22 mouse cellular contexts compared by ENCODE assay signal in genomic region chr8:54667756-54668155, GRCm38 (mm10).
DNase-seq lines count a peak whose midpoint lies in the region; ATAC-seq lines count a peak whose summit lies in the region.
"Had no signal": no experiment of that assay in that cellular context is flagged by ENCODE, and none has a peak within 500 bp of the region (broad histone marks: within the 10 kb centered on the region; RNA-seq: fewer than 3 reads in every experiment).

No protein-coding gene starts in this region.

- H3K27me3 ChIP-seq in midbrain, embryonic 13.5 days = no peaks in the 10 kb centered on the region
- no peaks in the 10 kb centered on the region for H3K27me3 ChIP-seq in hindbrain, embryonic 16.5 days (replicated peaks; ENCODE audit: control insufficient read depth, insufficient read depth, low read length)
- H3K27me3 ChIP-seq: embryonic facial prominence, embryonic 13.5 days; heart, embryonic 13.5 days; hindbrain, embryonic 13.5 days; midbrain, embryonic 15.5 days had no signal

- H3K27ac ChIP-seq in midbrain, embryonic 13.5 days = no peak overlapping the region
- no peak overlapping the region for H3K27ac ChIP-seq in hindbrain, embryonic 16.5 days (ENCODE audit: low read depth, low read length)
- H3K27ac ChIP-seq: embryonic facial prominence, embryonic 13.5 days; heart, embryonic 13.5 days; hindbrain, embryonic 13.5 days; limb, embryonic 10.5 days; midbrain, embryonic 15.5 days had no signal

- no peak overlapping the region for H3K9ac ChIP-seq in midbrain, embryonic 13.5 days (replicated peaks)
- H3K9ac ChIP-seq in hindbrain, embryonic 16.5 days (ENCODE audit: low read depth, low read length) = no peak overlapping the region
- H3K9ac ChIP-seq: embryonic facial prominence, embryonic 13.5 days; heart, embryonic 13.5 days; hindbrain, embryonic 13.5 days; liver, postnatal 0 days; midbrain, embryonic 15.5 days had no signal

- no peaks in the 10 kb centered on the region for H3K4me1 ChIP-seq in midbrain, embryonic 13.5 days (replicated peaks)
- H3K4me1 ChIP-seq in hindbrain, embryonic 16.5 days (ENCODE audit: control insufficient read depth, insufficient read depth, low read depth, low read length) = no peaks in the 10 kb centered on the region
- H3K4me1 ChIP-seq: embryonic facial prominence, embryonic 13.5 days; heart, embryonic 13.5 days; hindbrain, embryonic 13.5 days; limb, embryonic 10.5 days; midbrain, embryonic 15.5 days had no signal

- H3K9me3 ChIP-seq in midbrain, embryonic 13.5 days = no peaks in the 10 kb centered on the region
- no peaks in the 10 kb centered on the region for H3K9me3 ChIP-seq in hindbrain, embryonic 16.5 days (ENCODE audit: control insufficient read depth, low read length)
- H3K9me3 ChIP-seq: embryonic facial prominence, embryonic 13.5 days; heart, embryonic 13.5 days; hindbrain, embryonic 13.5 days; limb, embryonic 10.5 days; midbrain, embryonic 15.5 days had no signal

- H3K4me3 ChIP-seq in midbrain, embryonic 13.5 days (replicated peaks) = no peak overlapping the region
- no peak overlapping the region for H3K4me3 ChIP-seq in hindbrain, embryonic 16.5 days (ENCODE audit: low read length)
- H3K4me3 ChIP-seq: embryonic facial prominence, embryonic 13.5 days; heart, embryonic 13.5 days; hindbrain, embryonic 13.5 days; limb, embryonic 10.5 days; midbrain, embryonic 15.5 days; myocyte had no signal

- no peak for ATAC-seq in midbrain, embryonic 13.5 days
- no peak for ATAC-seq in hindbrain, embryonic 16.5 days
- ATAC-seq: forebrain, embryonic 16.5 days; liver, postnatal 0 days; midbrain, embryonic 15.5 days had no signal

- peak; percentile 84 for DNase-seq in brain, adult 2 months (ENCODE audit: low read depth, low spot score)
- DNase-seq in frontal cortex, postnatal 14 days (ENCODE audit: low spot score in 2 of 2) = peak; percentile 8 to 31
- peak; percentile 51 to 76 for DNase-seq in left cerebral cortex, adult 18-20 months (ENCODE audit: low spot score in 2 of 2)
- DNase-seq in right cerebral cortex, postnatal 10 days (ENCODE audit: low spot score in 2 of 2) = peak; percentile 45 to 46
- no peak for DNase-seq in cerebellum, postnatal 25 days
- DNase-seq: B cell, adult 2 months; cerebellum, adult 9-10 months; heart, adult 18-20 months; kidney, adult 8-10 months; kidney, postnatal 25 days; liver, postnatal 0 days; lung, postnatal 10 days; thymus, adult 18-20 months had no signal

- WGBS in midbrain, embryonic 13.5 days = 85% methylated on average over 3 of the region's 3 CpGs
- WGBS in hindbrain, embryonic 16.5 days = 74% methylated on average over 3 of the region's 3 CpGs

- H3K36me3 ChIP-seq in midbrain, embryonic 13.5 days = no peaks in the 10 kb centered on the region
- no peaks in the 10 kb centered on the region for H3K36me3 ChIP-seq in hindbrain, embryonic 16.5 days (ENCODE audit: control insufficient read depth, insufficient read depth, low read length)
- H3K36me3 ChIP-seq: embryonic facial prominence, embryonic 13.5 days; heart, embryonic 13.5 days; hindbrain, embryonic 13.5 days; limb, embryonic 10.5 days; midbrain, embryonic 15.5 days had no signal

- no peak overlapping the region for H3K4me2 ChIP-seq in midbrain, embryonic 13.5 days (replicated peaks)
- H3K4me2 ChIP-seq in hindbrain, embryonic 16.5 days (ENCODE audit: low read length) = no peak overlapping the region
- H3K4me2 ChIP-seq: embryonic facial prominence, embryonic 13.5 days; heart, embryonic 13.5 days; hindbrain, embryonic 13.5 days; midbrain, embryonic 15.5 days had no signal

Comparison
In these comparisons a context has a peak if more than half of its experiments do, and no peak if none do; other contexts are left out.
1. DNase-seq: peak in brain, adult 2 months (single experiment), frontal cortex, postnatal 14 days (2 of 2), left cerebral cortex, adult 18-20 months (2 of 2) and right cerebral cortex, postnatal 10 days (2 of 2); none in cerebellum, postnatal 25 days (0 of 2).